Mouse (Mus musculus): ENCODE measurements around the gene Cops3.

Cops3 gene

GRCm38 (mm10) chr11:59778181-59778873 is 61.3 kb downstream of the Cops3 start:
- in situ Hi-C loops (cut with MboI): no loop called here

DNA sequence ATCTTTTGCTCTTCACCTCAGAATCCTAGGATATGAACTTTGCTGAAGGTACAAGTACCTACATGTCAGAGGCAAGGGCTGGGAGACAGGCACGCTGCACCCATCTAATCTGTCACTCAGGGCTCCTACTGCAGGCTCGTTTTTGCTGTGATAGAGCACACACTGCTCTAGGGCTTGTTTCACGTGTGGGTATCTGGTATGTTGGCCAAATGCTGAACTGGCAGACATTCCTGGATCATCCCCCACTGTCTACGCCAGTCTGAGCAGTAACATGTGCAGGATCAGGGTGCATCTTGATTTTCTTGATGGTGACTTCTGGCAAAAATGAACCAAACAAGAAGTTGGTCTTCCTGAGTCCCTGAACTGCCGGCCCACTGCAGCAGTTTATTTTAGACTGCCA is 62.4 kb downstream of the Cops3 start:
- in situ Hi-C loops (cut with MboI): no loop called here

DNA sequence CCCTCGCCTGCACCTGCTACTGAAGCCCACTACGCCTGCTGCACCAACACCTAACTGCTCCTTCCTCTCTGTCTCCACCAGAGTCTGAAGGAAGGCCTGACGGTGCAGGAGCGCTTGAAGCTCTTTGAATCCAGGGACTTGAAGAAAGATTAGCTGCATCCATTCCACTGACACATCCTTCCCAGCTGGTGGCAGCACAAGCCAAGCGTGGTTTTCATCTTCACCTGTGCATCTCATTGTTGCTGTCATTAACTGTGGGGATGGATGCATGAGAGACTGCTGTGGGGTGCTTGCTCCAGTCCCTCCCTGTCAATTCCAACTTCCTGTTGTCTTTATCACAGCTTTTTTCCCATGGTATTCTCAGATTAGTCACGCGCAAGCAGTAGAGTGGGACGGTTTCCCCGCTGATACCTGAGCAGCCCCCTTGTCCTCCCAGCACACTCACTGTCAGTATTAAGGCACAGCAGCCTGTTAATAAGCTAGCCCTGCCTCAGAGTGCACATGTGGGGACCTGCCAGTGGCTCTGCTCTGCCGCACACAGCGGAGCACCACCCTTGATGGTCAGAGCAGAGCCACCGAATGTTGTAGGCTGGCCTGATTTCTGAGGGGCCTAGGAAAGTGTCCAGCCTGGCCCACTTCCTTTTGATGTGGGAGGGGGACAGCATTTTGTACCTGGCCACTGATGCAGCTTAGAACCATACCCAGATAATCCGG is 64.0 kb downstream of the Cops3 start:
- in situ Hi-C loops (cut with MboI): no loop called here

DNA sequence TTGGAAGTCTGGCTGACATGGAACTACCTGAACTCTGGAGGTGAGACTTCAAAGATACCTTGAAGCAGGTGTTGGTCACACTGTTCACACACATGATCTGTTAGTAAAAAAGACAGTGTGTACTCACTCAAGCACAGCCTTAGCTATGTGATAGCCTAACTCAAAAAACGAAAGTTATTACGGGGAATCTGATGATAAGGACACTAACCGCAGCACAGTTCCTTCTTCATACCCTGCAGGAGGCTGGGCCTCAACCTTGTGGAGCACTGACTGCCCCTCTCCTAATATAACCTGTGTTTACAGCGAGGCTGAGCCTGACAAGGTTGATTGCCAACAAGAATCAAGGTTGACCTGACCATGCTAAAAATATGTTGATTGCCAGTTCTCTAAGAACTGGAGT is 65.1 kb downstream of the Cops3 start:
- in situ Hi-C loops (cut with MboI): no loop called here

DNA sequence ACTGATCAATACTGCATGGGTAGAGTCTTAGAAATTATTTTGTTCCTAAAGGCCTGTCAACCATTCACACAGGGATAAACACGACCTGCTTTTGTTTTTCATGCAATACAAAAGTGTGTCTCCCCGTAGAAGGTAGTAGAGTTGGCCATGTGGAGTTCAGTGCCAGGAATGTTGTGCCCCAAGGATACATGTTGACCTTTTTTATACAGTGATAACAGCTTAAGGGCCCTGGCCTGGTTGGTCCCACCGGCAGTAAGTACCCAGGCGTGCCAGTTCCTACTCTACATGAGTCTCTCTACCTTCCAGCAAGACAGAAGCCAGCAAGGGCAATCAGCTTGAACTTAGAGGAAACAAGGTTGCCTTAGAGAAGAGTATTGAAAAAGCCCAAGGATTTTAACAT is 66.7 kb downstream of the Cops3 start:
- in situ Hi-C loops (cut with MboI): no loop called here

DNA sequence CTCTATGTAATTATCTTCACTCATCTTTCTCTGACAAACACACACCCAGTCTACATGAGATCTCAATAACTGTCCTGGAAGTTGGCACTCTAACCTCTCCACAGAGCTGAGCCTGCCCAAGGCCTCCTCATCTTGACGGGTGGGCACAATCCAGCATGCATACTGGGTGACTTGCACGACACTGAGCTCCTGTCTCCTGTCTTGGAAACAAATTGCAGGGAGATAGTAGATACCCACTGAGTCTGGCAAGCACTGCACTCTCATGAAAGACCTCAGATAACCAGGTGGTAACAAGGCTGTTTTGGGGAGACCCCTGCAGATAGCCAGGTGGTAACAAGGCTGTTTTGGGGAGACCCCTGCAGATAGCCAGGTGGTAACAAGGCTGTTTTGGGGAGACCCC is 67.3 kb downstream of the Cops3 start:
- in situ Hi-C loops (cut with MboI): no loop called here

DNA sequence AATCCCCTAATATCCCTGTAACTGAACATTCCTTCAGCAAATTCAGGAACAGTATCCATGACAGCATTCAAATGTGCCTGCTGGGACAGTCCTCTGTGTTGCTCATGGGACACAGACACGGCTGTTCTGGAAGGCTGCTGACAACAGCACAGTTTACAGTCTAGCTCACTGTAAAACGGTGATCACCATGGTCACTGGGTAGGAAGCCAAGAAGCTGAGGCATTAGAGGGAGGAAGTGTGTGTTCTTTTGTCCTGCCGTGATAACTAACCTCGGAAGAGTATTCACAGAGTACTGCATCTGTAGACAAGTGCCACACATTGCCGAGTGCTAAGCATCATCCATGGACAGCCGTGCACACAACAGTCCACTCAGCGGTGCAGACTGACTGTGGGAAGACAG is 68.9 kb downstream of the Cops3 start:
- in situ Hi-C loops (cut with MboI): no loop called here

DNA sequence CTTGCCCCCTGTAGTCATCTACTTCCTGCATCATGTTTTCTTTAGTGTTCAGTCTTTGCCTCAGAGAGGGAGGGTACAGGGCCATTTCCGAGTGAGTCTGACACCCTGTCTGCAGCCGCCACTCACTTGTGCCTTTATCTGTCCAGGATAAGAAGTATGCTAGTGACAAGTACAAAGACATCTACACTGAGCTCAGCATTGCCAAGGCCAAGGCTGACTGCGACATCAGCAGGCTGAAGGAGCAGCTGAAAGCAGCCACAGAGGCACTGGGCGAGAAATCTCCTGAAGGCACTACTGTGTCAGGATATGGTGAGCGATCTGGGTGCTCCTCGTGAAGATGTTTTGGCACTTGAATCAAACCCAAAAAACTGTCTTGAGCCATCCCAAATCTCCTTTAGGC is 69.9 kb downstream of the Cops3 start:
- in situ Hi-C loops (cut with MboI): no loop called here

- in situ Hi-C loops (cut with MboI): no loop called here
These were observed 70.3 kb downstream of the Cops3 start for GRCm38 (mm10) chr11:59769307-59769706.

Data from mature B cell (primary cell).